Mouse (Mus musculus) kidney, embryonic 14.5 days (tissue): Measurements from ENCODE around the gene Mterf4. TPM values are rescaled to one million over a fixed set of nuclear protein-coding genes. Genes with fewer than 3 reads are reported as not detected.
A peak's percentile ranks its signal among the peaks of the same experiment; 100 is the strongest.

Source experiments
- ATAC-seq: fragments of 200-750 bp; cut with Nextera tagmentation; 2 replicates; pipeline ENCODE4 v1.8.0; 2017; ENCODE audit warnings: moderate number of reproducible peaks, mild to moderate bottlenecking, moderate TSS enrichment, moderate library complexity; ENCODE audit not compliant: low FRiP score, low TSS enrichment
- H3K27ac ChIP-seq: fragments of 300-500 bp; sonication (generic); 2 replicates; pipeline ENCODE4 v1.5.1; 2014; ENCODE audit warnings: low read depth, mild to moderate bottlenecking, low read length, moderate library complexity, mixed read lengths
- H3K27me3 ChIP-seq: fragments of 300-500 bp; sonication (generic); 2 replicates; pipeline ENCODE4 v1.6.1; 2014; ENCODE audit warnings: mild to moderate bottlenecking, low read length; ENCODE audit not compliant: control insufficient read depth, insufficient read depth
- H3K36me3 ChIP-seq: fragments of 300-500 bp; sonication (generic); 2 replicates; pipeline ENCODE4 v1.6.1; 2014; ENCODE audit warnings: low read length, mixed read lengths; ENCODE audit not compliant: control insufficient read depth, insufficient read depth
- H3K4me1 ChIP-seq: fragments of 300-500 bp; sonication (generic); 2 replicates; pipeline ENCODE4 v1.6.1; 2014; ENCODE audit warnings: low read length, mixed read lengths; ENCODE audit not compliant: control insufficient read depth, insufficient read depth
- H3K4me2 ChIP-seq: fragments of 300-500 bp; sonication (generic); replicated peaks from 2 replicates; pipeline ENCODE4 v1.6.1; 2014; ENCODE audit warnings: low read depth, mild to moderate bottlenecking, low read length
- H3K4me3 ChIP-seq: fragments of 300-500 bp; sonication (generic); 2 replicates; pipeline ENCODE4 v1.5.1; 2014; ENCODE audit warnings: mild to moderate bottlenecking, low read length
- H3K9ac ChIP-seq: fragments of 300-500 bp; sonication (generic); 2 replicates; pipeline ENCODE4 v1.6.1; 2014; ENCODE audit warnings: low read depth, mild to moderate bottlenecking, low read length, moderate library complexity
- H3K9me3 ChIP-seq: fragments of 300-500 bp; sonication (generic); 2 replicates; pipeline ENCODE4 v1.6.1; 2016; ENCODE audit warnings: low read length; ENCODE audit not compliant: control insufficient read depth
- WGBS: fragments of 180-500 bp; shearing (Covaris S2); extraction: QIAGEN DNeasy Blood & Tissue Kit; methylation state at CpG from one replicate; pipeline ENCODE4 v1.1.7; 2014; 5-methylcytosine and 5-hydroxymethylcytosine counted together
- polyA plus RNA-seq: library from polyadenylated mRNA; unstranded; fragments of >200 nt; fragmentation: Nextera tagmentation; extraction: Ambion mirVana; gene quantifications from 2 replicates; pipeline ENCODE4 v1.2.1, GENCODE M21; 2014

Gene Mterf4
- polyA plus RNA-seq, 1 experiment from 2014 or later: 33.5 TPM

GRCm38 (mm10) chr1:93275561-93275960, 30.2 kb downstream of the Mterf4 start:
- Histone ChIP-seq H3K4me2 (no peak overlapping the region), H3K9me3 (no peaks in the 10 kb centered on the region), H3K9ac (no peak overlapping the region), H3K36me3 (peaks cover 10% of the 10 kb centered on the region), H3K4me1 (no peaks in the 10 kb centered on the region), H3K4me3 (no peak overlapping the region), H3K27ac (no peak overlapping the region), H3K27me3 (no peaks in the 10 kb centered on the region)
- WGBS: 71% methylated on average over 6 of the region's 6 CpGs
- ATAC-seq: no peak

GRCm38 (mm10) chr1:93272409-93272821, 33.3 kb downstream of the Mterf4 start:
- ATAC-seq: peak; percentile 56; the same call in 1 of the 2 replicates

DNA sequence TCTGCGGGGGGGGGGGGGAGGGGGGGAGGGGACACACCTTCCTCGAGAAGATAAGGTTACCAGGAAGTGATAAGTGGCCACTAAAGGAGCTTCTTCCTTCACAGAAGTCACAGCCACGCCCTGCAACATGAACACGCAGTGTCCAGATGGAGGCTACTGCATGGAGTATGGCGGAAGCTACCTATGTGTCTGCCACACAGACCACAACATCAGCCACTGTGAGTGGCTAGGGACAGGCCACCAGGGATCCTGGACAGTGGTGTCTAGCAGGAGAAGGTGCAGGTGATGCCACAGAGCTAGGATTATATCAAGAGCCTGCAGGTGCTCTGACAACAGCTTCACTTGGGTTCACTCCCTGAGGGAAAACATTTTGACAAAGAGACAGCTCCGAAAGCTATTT, 34.0 kb downstream of the Mterf4 start:
- ATAC-seq: no peak

More at GRCm38 (mm10) chr1:93272409-93272821, 33.3 kb downstream of the Mterf4 start:
- Histone ChIP-seq H3K27ac (no peak overlapping the region), H3K4me1 (no peaks in the 10 kb centered on the region), H3K27me3 (no peaks in the 10 kb centered on the region), H3K36me3 (peaks cover 10% of the 10 kb centered on the region), H3K9ac (no peak overlapping the region), H3K4me3 (no peak overlapping the region), H3K9me3 (no peaks in the 10 kb centered on the region), H3K4me2 (no peak overlapping the region)
- 2% methylated on average over 16 of the region's 16 CpGs for WGBS

GRCm38 (mm10) chr1:93270516-93271240, 35.0 kb downstream of the Mterf4 start:
- WGBS: 72% methylated on average over 3 of the region's 3 CpGs
- Histone ChIP-seq H3K27me3 (no peaks in the 10 kb centered on the region), H3K9ac (no peak overlapping the region), H3K4me2 (no peak overlapping the region), H3K4me1 (no peaks in the 10 kb centered on the region), H3K36me3 (peaks cover 10% of the 10 kb centered on the region), H3K27ac (no peak overlapping the region), H3K9me3 (no peaks in the 10 kb centered on the region), H3K4me3 (no peak overlapping the region)
- no peak for ATAC-seq

More for the DNA sequence above, 34.0 kb downstream of the Mterf4 start:
- Histone ChIP-seq H3K4me2 (no peak overlapping the region), H3K4me3 (no peak overlapping the region), H3K36me3 (peaks cover 10% of the 10 kb centered on the region), H3K9me3 (no peaks in the 10 kb centered on the region), H3K9ac (no peak overlapping the region), H3K4me1 (no peaks in the 10 kb centered on the region), H3K27me3 (no peaks in the 10 kb centered on the region), H3K27ac (no peak overlapping the region)
- WGBS: 77% methylated on average over 6 of the region's 6 CpGs

DNA sequence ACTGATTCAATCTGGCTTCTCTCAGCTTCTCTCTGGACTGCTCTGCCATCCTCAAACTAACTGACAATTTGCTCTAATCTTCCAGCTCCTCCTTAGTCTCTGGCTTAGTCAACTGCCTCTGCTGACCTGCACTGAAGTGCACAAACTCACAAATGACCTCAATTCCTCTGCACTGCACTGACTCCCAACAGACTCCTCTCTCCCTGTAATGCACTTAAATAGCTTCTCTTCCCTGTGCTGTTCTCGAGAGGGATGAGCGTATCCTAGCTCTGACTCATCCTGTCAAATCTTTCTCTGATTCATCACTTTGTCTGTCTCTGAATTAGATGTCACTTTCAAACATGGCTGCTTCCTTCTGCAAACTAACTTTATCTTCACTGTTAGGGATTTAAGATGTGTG, 37.5 kb downstream of the Mterf4 start:
- no peak for ATAC-seq
- Histone ChIP-seq H3K4me3 (no peak overlapping the region), H3K4me1 (no peaks in the 10 kb centered on the region), H3K9ac (no peak overlapping the region), H3K4me2 (no peak overlapping the region), H3K27ac (no peak overlapping the region), H3K27me3 (no peaks in the 10 kb centered on the region), H3K9me3 (no peaks in the 10 kb centered on the region), H3K36me3 (peaks cover 5% of the 10 kb centered on the region)
- 93% methylated on average over 2 of the region's 2 CpGs for WGBS

- no peak for ATAC-seq
- H3K4me3 ChIP-seq: no peak overlapping the region
- H3K4me1 ChIP-seq: no peaks in the 10 kb centered on the region
- H3K4me2 ChIP-seq: no peak overlapping the region
- peaks cover 5% of the 10 kb centered on the region for H3K36me3 ChIP-seq
- H3K9ac ChIP-seq: no peak overlapping the region
- WGBS: 23% methylated on average over 3 of the region's 3 CpGs
- no peak overlapping the region for H3K27ac ChIP-seq
- no peaks in the 10 kb centered on the region for H3K27me3 ChIP-seq
- no peaks in the 10 kb centered on the region for H3K9me3 ChIP-seq
These were observed 38.5 kb downstream of the Mterf4 start for GRCm38 (mm10) chr1:93267207-93267606.

GRCm38 (mm10) chr1:93257560-93257959, 48.2 kb downstream of the Mterf4 start:
- Histone ChIP-seq H3K36me3 (peaks cover 4% of the 10 kb centered on the region; the same call in 1 of the 2 replicates), H3K4me1 (no peaks in the 10 kb centered on the region), H3K27me3 (no peaks in the 10 kb centered on the region), H3K4me3 (no peak overlapping the region), H3K9ac (no peak overlapping the region), H3K27ac (no peak overlapping the region), H3K4me2 (no peak overlapping the region), H3K9me3 (no peaks in the 10 kb centered on the region)
- ATAC-seq: no peak
- 88% methylated on average over 1 of the region's 1 CpGs for WGBS

- Histone ChIP-seq H3K4me2 (no peak overlapping the region), H3K4me3 (no peak overlapping the region), H3K36me3 (peaks cover 4% of the 10 kb centered on the region; the same call in 1 of the 2 replicates), H3K27me3 (no peaks in the 10 kb centered on the region), H3K9me3 (no peaks in the 10 kb centered on the region), H3K4me1 (no peaks in the 10 kb centered on the region), H3K9ac (no peak overlapping the region), H3K27ac (no peak overlapping the region)
- WGBS: 95% methylated on average over 7 of the region's 7 CpGs
- ATAC-seq: no peak
These were observed 50.0 kb downstream of the Mterf4 start for GRCm38 (mm10) chr1:93255761-93256160.

DNA sequence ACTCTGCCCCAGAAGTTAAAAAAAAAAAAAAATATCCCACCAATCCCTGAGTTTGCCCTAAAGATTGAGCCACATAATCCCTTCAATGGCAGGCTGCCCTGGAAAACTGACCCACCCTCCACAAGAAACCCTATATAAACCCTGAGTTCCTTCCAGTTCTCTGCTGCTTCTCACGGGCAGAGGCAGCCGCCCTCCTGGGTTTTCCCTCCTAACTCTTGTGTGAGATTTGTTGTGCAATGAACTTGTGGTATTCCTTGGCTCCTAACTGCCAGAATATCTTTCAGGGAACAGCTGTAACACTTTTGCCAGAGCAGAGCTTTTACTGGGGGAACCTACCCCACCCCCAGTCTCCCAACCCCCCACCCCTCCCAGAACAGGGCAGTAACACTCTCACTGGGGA, 53.1 kb downstream of the Mterf4 start:
- Histone ChIP-seq H3K27me3 (no peaks in the 10 kb centered on the region), H3K4me3 (no peak overlapping the region), H3K4me1 (no peaks in the 10 kb centered on the region), H3K36me3 (no peaks in the 10 kb centered on the region), H3K4me2 (no peak overlapping the region), H3K9me3 (no peaks in the 10 kb centered on the region), H3K9ac (no peak overlapping the region), H3K27ac (no peak overlapping the region)
- ATAC-seq: no peak
- WGBS: 28% methylated on average over 2 of the region's 2 CpGs
